Mouse (Mus musculus) urinary bladder, adult 2 months (tissue): ENCODE data around the gene Tmem131. TPM values are rescaled to one million over a fixed set of nuclear protein-coding genes. Genes with fewer than 3 reads are reported as not detected.
"Not testable (repeated sequence)": the region's sequence is repeated elsewhere in the genome, so short reads cannot be mapped to it uniquely, and the experiment has no call there.

ENCODE experiments used
- DNase-seq: peaks from one replicate; pipeline ENCODE4 v3.0.0; 2022; ENCODE audit warnings: low spot score
- polyA plus RNA-seq: library from polyadenylated mRNA; depleted of rRNA; stranded (reverse); fragments of >200 nt; gene quantifications from 2 replicates; pipeline ENCODE4 v1.2.3, GENCODE M21; 2012

Gene Tmem131
- polyA plus RNA-seq, 1 experiment = 15.0 TPM

- no peak for DNase-seq
Observed at GRCm38 (mm10) chr1:36834090-36834489, 109.4 kb downstream of the Tmem131 start.

- DNase-seq = no peak
Observed at GRCm38 (mm10) chr1:36830913-36831866, 112.3 kb downstream of the Tmem131 start.

GRCm38 (mm10) chr1:36824356-36824755 lies 119.1 kb downstream of the Tmem131 start:
- no peak for DNase-seq

- DNase-seq = not testable (repeated sequence)
Observed at GRCm38 (mm10) chr1:36821918-36822317, 121.5 kb downstream of the Tmem131 start.

- no peak for DNase-seq
Observed at GRCm38 (mm10) chr1:36815166-36815565, 128.3 kb downstream of the Tmem131 start.

GRCm38 (mm10) chr1:36814271-36814903 lies 129.1 kb downstream of the Tmem131 start:
- DNase-seq = no peak

- no peak for DNase-seq
Observed at GRCm38 (mm10) chr1:36813415-36813814, 130.1 kb downstream of the Tmem131 start.

GRCm38 (mm10) chr1:36811806-36812205 lies 131.7 kb downstream of the Tmem131 start:
- DNase-seq = no peak

GRCm38 (mm10) chr1:36807782-36808565 lies 135.5 kb downstream of the Tmem131 start:
- DNase-seq = no peak

GRCm38 (mm10) chr1:36807086-36807485 lies 136.4 kb downstream of the Tmem131 start:
- no peak for DNase-seq

GRCm38 (mm10) chr1:36806181-36806905 lies 137.1 kb downstream of the Tmem131 start:
- DNase-seq = no peak

- DNase-seq = no peak
Observed at GRCm38 (mm10) chr1:36804833-36805232, 138.6 kb downstream of the Tmem131 start.

GRCm38 (mm10) chr1:36804259-36804658 lies 139.2 kb downstream of the Tmem131 start:
- DNase-seq = no peak

- DNase-seq = no peak
Observed at GRCm38 (mm10) chr1:36800379-36801011, 143.0 kb downstream of the Tmem131 start.

GRCm38 (mm10) chr1:36797481-36797880 lies 146.0 kb downstream of the Tmem131 start:
- DNase-seq = no peak

- no peak for DNase-seq
Observed at GRCm38 (mm10) chr1:36796711-36797110, 146.8 kb downstream of the Tmem131 start.

GRCm38 (mm10) chr1:36789416-36789815 lies 154.1 kb downstream of the Tmem131 start:
- DNase-seq = no peak

GRCm38 (mm10) chr1:36786377-36786776 lies 157.1 kb downstream of the Tmem131 start:
- no peak for DNase-seq

- no peak for DNase-seq
Observed at GRCm38 (mm10) chr1:36785238-36785641, 158.2 kb downstream of the Tmem131 start.

GRCm38 (mm10) chr1:36784365-36785134 lies 158.9 kb downstream of the Tmem131 start:
- DNase-seq = peak; percentile 45
